Comparison of ENCODE assay signal across 28 mouse cellular contexts in genomic region chr3:101672943-101673342, GRCm38 (mm10).
"Had no signal": no experiment of that assay in that cellular context is flagged by ENCODE, and none has a peak within 500 bp of the region (broad histone marks: within the 10 kb centered on the region; RNA-seq: fewer than 3 reads in every experiment).

No protein-coding gene starts in this region.

- ATAC-seq: forebrain, embryonic 13.5 days; forebrain, embryonic 14.5 days; forebrain, embryonic 15.5 days; forebrain, embryonic 16.5 days; forebrain, postnatal 0 days had no signal

- H3K36me3 ChIP-seq: embryonic facial prominence, embryonic 10.5 days; embryonic facial prominence, embryonic 12.5 days; embryonic facial prominence, embryonic 13.5 days; embryonic facial prominence, embryonic 15.5 days; forebrain, embryonic 10.5 days; forebrain, embryonic 12.5 days; forebrain, embryonic 15.5 days had no signal

- H3K27me3 ChIP-seq: embryonic facial prominence, embryonic 12.5 days; embryonic facial prominence, embryonic 13.5 days; embryonic facial prominence, embryonic 15.5 days; forebrain, embryonic 12.5 days; forebrain, embryonic 13.5 days; forebrain, embryonic 15.5 days had no signal

- H3K9me3 ChIP-seq: embryonic facial prominence, embryonic 10.5 days; embryonic facial prominence, embryonic 12.5 days; embryonic facial prominence, embryonic 13.5 days; embryonic facial prominence, embryonic 15.5 days; forebrain, embryonic 10.5 days; forebrain, embryonic 12.5 days; forebrain, embryonic 13.5 days; forebrain, embryonic 15.5 days had no signal

- DNase-seq: cerebellum, adult 18-20 months; cerebellum, adult 2 months; cerebellum, adult 8-10 months; cerebellum, adult 9-10 months; cerebellum, adult 9-11 months; cerebellum, postnatal 10 days; cerebellum, postnatal 14 days; cerebellum, postnatal 25 days; cerebellum, postnatal 36 days; embryo, embryonic 11 days; forebrain, postnatal 0 days; gastrocnemius, adult 2 months; gastrocnemius, postnatal 10 days; gastrocnemius, postnatal 14 days; gastrocnemius, postnatal 25 days; gastrocnemius, postnatal 36 days; heart, adult 11 months had no signal

- H3K4me1 ChIP-seq: embryonic facial prominence, embryonic 12.5 days; forebrain, embryonic 12.5 days; forebrain, embryonic 13.5 days; forebrain, embryonic 15.5 days had no signal

- H3K27ac ChIP-seq: embryonic facial prominence, embryonic 10.5 days; embryonic facial prominence, embryonic 12.5 days; embryonic facial prominence, embryonic 13.5 days; embryonic facial prominence, embryonic 15.5 days; forebrain, embryonic 10.5 days; forebrain, embryonic 12.5 days; forebrain, embryonic 13.5 days; forebrain, embryonic 15.5 days; gastrocnemius, adult 2 months had no signal

- H3K4me2 ChIP-seq: embryonic facial prominence, embryonic 12.5 days; embryonic facial prominence, embryonic 13.5 days; embryonic facial prominence, embryonic 15.5 days; forebrain, embryonic 12.5 days; forebrain, embryonic 13.5 days; forebrain, embryonic 15.5 days had no signal

- H3K9ac ChIP-seq: embryonic facial prominence, embryonic 12.5 days; embryonic facial prominence, embryonic 13.5 days; embryonic facial prominence, embryonic 15.5 days; forebrain, embryonic 12.5 days; forebrain, embryonic 13.5 days; forebrain, embryonic 15.5 days; forebrain, postnatal 0 days had no signal

- H3K4me3 ChIP-seq: embryonic facial prominence, embryonic 10.5 days; embryonic facial prominence, embryonic 12.5 days; embryonic facial prominence, embryonic 13.5 days; embryonic facial prominence, embryonic 15.5 days; erythroblast, embryonic 14.5 days; forebrain, embryonic 10.5 days; forebrain, embryonic 12.5 days; forebrain, embryonic 13.5 days; forebrain, embryonic 15.5 days; gastrocnemius, adult 2 months had no signal
